Mouse (Mus musculus): ENCODE data around the gene Slit3. TPM values are rescaled to one million over a fixed set of nuclear protein-coding genes. Genes with fewer than 3 reads are reported as not detected.

The Slit3 gene
- total and polyA plus RNA-seq, 2 experiments, result 0.09 to 0.12 TPM

DNA sequence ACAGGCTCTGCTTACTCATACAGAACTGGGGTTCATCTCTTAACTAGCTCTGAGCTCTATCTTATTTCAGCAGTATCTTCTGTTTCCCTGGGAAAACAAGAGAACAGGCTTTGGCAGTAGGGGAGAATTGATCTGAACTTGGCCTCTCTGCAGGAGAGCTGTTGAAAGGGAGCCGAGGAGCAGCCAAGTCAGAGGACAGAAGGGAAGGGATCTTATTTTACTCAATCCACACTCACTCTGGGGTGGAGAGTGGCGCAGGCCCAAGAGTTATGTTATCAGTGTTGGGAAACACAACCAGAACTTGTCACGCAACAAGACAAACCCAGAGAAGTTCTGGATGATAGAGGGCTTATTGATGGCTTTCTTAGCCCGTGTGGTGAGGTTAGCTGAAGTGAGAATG is 130.9 kb downstream of the Slit3 start:
- no peaks in the 10 kb centered on the region for H3K27me3 ChIP-seq (ENCODE audit: control insufficient read depth, insufficient read depth, low read length)
- no peaks in the 10 kb centered on the region for H3K79me2 ChIP-seq (ENCODE audit: control insufficient read depth, insufficient read depth, low read length)
- TF ChIP-seq POLR2A (IDR thresholded peaks at IDR 0.05; ENCODE audit: extremely low read depth, insufficient read depth, low read length) (no peak), CTCF (IDR thresholded peaks at IDR 0.05; ENCODE audit: low read depth, low read length) (no peak)
- no peaks in the 10 kb centered on the region for H3K4me1 ChIP-seq (ENCODE audit: control insufficient read depth, insufficient read depth, low read length)
- H3K36me3 ChIP-seq (ENCODE audit: control insufficient read depth, insufficient read depth, low read length), result no peaks in the 10 kb centered on the region
- peak; percentile 27 for DNase-seq (ENCODE audit: extremely low read depth, low read depth, low spot score)
- no peak overlapping the region for H3K9ac ChIP-seq (ENCODE audit: low read depth, low read length)
- H3K27ac ChIP-seq (replicated peaks; ENCODE audit: insufficient read depth, low read depth, low read length), result no peak overlapping the region
- H3K4me3 ChIP-seq (ENCODE audit: insufficient read depth, low read depth, low read length), result no peak overlapping the region
- 56% methylated on average over 4 of the region's 4 CpGs for WGBS

DNA sequence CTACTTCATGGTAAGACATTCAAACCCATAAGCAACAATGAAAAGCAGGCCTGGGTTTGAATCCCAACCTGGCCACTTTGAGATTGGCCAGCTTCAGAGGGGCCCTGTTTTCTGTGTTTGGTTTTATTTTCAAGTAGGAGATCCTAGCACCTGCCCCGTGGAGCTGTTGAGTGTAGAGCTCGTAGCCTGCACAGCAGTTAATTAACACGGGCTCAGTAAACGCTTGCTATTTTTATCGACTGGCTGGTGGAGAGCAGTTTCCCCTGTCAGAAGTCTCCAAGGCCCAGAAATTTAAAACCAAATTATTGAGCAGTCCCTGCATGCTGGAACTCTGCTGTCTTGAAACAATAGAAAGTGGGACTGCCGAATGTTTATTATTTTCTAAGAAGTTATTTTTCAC is 136.3 kb downstream of the Slit3 start:
- Histone ChIP-seq H3K9ac (ENCODE audit: low read depth, low read length) (no peak overlapping the region), H3K36me3 (ENCODE audit: control insufficient read depth, insufficient read depth, low read length) (no peaks in the 10 kb centered on the region), H3K27me3 (ENCODE audit: control insufficient read depth, insufficient read depth, low read length) (no peaks in the 10 kb centered on the region), H3K27ac (replicated peaks; ENCODE audit: insufficient read depth, low read depth, low read length) (no peak overlapping the region), H3K79me2 (ENCODE audit: control insufficient read depth, insufficient read depth, low read length) (no peaks in the 10 kb centered on the region), H3K4me3 (ENCODE audit: insufficient read depth, low read depth, low read length) (no peak overlapping the region), H3K4me1 (ENCODE audit: control insufficient read depth, insufficient read depth, low read length) (no peaks in the 10 kb centered on the region)
- WGBS, result 83% methylated on average over 6 of the region's 6 CpGs
- TF ChIP-seq POLR2A (IDR thresholded peaks at IDR 0.05; ENCODE audit: extremely low read depth, insufficient read depth, low read length), result no peak
- no peak for TF ChIP-seq CTCF (IDR thresholded peaks at IDR 0.05; ENCODE audit: low read depth, low read length)
- no peak for DNase-seq (ENCODE audit: extremely low read depth, low read depth, low spot score)

DNA sequence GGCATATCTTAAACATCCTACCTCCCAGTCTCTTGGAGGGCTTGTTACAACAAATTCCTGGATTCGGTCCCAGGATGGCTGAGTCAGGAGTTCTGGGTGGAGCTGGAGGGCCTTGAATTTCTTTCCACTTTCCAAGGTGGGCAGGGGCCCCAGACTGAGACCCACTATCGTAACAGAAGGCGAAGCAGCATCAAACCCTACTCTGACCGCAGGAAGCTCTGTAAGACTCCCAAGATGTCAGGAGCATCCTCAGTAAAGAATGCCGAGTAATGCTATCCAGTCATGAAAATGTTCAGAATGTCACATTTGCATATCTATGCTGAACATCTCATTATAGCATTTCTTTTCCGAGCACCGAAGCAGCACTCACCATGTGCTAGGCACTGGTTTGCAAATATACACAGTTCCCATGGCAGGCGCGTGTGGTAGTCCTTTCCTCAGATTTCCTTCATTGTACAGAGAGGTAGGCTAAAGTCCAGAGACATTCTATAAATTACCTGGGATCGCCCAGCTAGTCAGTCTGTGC is 140.6 kb downstream of the Slit3 start:
- no peaks in the 10 kb centered on the region for H3K4me1 ChIP-seq (ENCODE audit: control insufficient read depth, insufficient read depth, low read length)
- no peak overlapping the region for H3K9ac ChIP-seq (ENCODE audit: low read depth, low read length)
- H3K27me3 ChIP-seq (ENCODE audit: control insufficient read depth, insufficient read depth, low read length), result no peaks in the 10 kb centered on the region
- no peaks in the 10 kb centered on the region for H3K79me2 ChIP-seq (ENCODE audit: control insufficient read depth, insufficient read depth, low read length)
- 90% methylated on average over 10 of the region's 10 CpGs for WGBS
- no peaks in the 10 kb centered on the region for H3K36me3 ChIP-seq (ENCODE audit: control insufficient read depth, insufficient read depth, low read length)
- TF ChIP-seq POLR2A (IDR thresholded peaks at IDR 0.05; ENCODE audit: extremely low read depth, insufficient read depth, low read length), result no peak
- no peak overlapping the region for H3K27ac ChIP-seq (replicated peaks; ENCODE audit: insufficient read depth, low read depth, low read length)
- no peak overlapping the region for H3K4me3 ChIP-seq (ENCODE audit: insufficient read depth, low read depth, low read length)
- DNase-seq (ENCODE audit: extremely low read depth, low read depth, low spot score), result no peak

DNA sequence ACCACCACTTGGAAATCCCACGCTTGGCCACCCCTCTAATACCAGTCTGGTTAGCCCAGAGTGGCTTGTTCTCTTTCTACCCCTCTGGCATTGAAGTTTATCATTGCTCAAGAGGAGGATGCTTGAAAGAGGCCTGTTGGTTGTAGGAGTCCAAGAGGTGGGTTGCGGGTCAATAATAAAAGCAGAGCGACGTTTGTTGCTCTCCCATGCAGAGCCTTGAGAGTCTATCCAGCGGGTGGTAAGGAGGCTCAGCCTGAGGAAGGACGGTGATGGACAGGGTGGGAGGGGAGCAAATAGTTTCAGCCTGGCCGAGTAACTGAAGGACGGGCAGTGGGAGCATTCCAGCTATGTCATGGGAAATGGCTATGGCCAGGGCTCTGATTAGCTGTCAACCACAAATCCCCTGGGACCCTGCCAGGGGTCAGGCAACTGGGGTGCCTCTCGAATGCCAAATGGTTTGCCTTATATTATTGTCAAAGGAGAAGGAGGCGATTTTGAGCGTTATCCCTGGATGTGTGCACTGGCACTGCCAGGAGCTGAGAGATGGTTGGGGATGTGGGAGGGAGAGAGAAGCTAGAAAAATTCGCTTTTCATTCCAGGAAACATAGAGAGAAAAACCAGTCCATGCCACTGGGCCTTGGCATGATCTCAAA is 141.4 kb downstream of the Slit3 start:
- Histone ChIP-seq H3K79me2 (ENCODE audit: control insufficient read depth, insufficient read depth, low read length) (no peaks in the 10 kb centered on the region), H3K27ac (replicated peaks; ENCODE audit: insufficient read depth, low read depth, low read length) (no peak overlapping the region), H3K27me3 (ENCODE audit: control insufficient read depth, insufficient read depth, low read length) (no peaks in the 10 kb centered on the region), H3K9ac (ENCODE audit: low read depth, low read length) (no peak overlapping the region), H3K36me3 (ENCODE audit: control insufficient read depth, insufficient read depth, low read length) (no peaks in the 10 kb centered on the region), H3K4me1 (ENCODE audit: control insufficient read depth, insufficient read depth, low read length) (no peaks in the 10 kb centered on the region), H3K4me3 (ENCODE audit: insufficient read depth, low read depth, low read length) (no peak overlapping the region)
- DNase-seq (ENCODE audit: extremely low read depth, low read depth, low spot score), result no peak
- WGBS, result 73% methylated on average over 12 of the region's 12 CpGs
- TF ChIP-seq CTCF (IDR thresholded peaks at IDR 0.05; ENCODE audit: low read depth, low read length) (no peak), POLR2A (IDR thresholded peaks at IDR 0.05; ENCODE audit: extremely low read depth, insufficient read depth, low read length) (no peak)

DNA sequence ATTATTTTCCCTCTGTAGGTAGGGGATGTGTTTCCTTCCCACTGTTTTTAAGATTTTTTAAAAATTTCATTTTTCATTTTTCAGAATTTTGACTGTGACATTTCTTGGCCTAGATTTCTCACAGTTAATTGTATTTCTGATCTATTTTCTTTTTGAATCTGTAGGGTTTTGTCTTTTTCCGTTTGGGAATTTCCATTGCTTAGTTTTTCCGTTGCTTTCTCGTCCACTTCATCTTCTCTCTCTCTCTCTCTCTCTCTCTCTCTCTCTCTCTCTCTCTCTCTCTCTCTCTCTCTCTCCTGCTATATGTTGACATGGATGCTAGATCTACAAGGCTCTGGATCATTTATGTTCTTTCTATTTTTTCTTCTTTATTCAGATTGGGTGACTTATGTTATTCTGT is 143.7 kb downstream of the Slit3 start:
- WGBS, result 92% methylated on average over 3 of the region's 3 CpGs
- no peaks in the 10 kb centered on the region for H3K4me1 ChIP-seq (ENCODE audit: control insufficient read depth, insufficient read depth, low read length)

DNA sequence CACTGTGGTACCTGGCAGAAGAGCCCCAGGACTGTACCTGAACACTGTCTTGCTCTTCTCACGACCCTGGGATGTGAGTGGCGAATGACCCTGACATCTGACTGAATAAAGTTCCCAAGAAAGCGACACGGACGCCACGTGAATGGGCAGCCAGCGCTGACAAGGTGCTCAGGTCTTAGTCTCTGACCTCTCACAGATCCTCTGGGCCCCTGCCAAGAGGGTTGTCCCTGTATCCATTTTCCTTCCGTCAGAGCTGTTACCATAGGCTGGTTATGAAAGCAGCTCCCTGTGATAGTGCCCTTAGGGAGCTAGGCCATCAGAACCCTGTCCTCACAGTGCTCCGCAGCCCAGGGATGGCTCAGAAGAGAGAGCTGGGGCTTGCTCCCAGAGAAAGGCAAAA is 149.4 kb downstream of the Slit3 start:
- DNase-seq (ENCODE audit: extremely low read depth, low read depth, low spot score), result no peak
- Histone ChIP-seq H3K27me3 (ENCODE audit: control insufficient read depth, insufficient read depth, low read length) (no peaks in the 10 kb centered on the region), H3K27ac (replicated peaks; ENCODE audit: insufficient read depth, low read depth, low read length) (no peak overlapping the region), H3K36me3 (ENCODE audit: control insufficient read depth, insufficient read depth, low read length) (no peaks in the 10 kb centered on the region), H3K4me1 (ENCODE audit: control insufficient read depth, insufficient read depth, low read length) (no peaks in the 10 kb centered on the region), H3K9ac (ENCODE audit: low read depth, low read length) (no peak overlapping the region), H3K4me3 (ENCODE audit: insufficient read depth, low read depth, low read length) (no peak overlapping the region), H3K79me2 (ENCODE audit: control insufficient read depth, insufficient read depth, low read length) (no peaks in the 10 kb centered on the region)
- 82% methylated on average over 9 of the region's 9 CpGs for WGBS
- TF ChIP-seq POLR2A (IDR thresholded peaks at IDR 0.05; ENCODE audit: extremely low read depth, insufficient read depth, low read length) (no peak), CTCF (IDR thresholded peaks at IDR 0.05; ENCODE audit: low read depth, low read length) (no peak)

More for the DNA sequence above, 143.7 kb downstream of the Slit3 start:
- TF ChIP-seq CTCF (IDR thresholded peaks at IDR 0.05; ENCODE audit: low read depth, low read length), result no peak
- no peak for TF ChIP-seq POLR2A (IDR thresholded peaks at IDR 0.05; ENCODE audit: extremely low read depth, insufficient read depth, low read length)
- Histone ChIP-seq H3K79me2 (ENCODE audit: control insufficient read depth, insufficient read depth, low read length) (no peaks in the 10 kb centered on the region), H3K27me3 (ENCODE audit: control insufficient read depth, insufficient read depth, low read length) (no peaks in the 10 kb centered on the region), H3K27ac (replicated peaks; ENCODE audit: insufficient read depth, low read depth, low read length) (no peak overlapping the region), H3K9ac (ENCODE audit: low read depth, low read length) (no peak overlapping the region), H3K36me3 (ENCODE audit: control insufficient read depth, insufficient read depth, low read length) (no peaks in the 10 kb centered on the region), H3K4me3 (ENCODE audit: insufficient read depth, low read depth, low read length) (no peak overlapping the region)
- DNase-seq (ENCODE audit: extremely low read depth, low read depth, low spot score), result no peak
